Mouse (Mus musculus): ENCODE measurements at regions not wholly inside any gene's neighbourhood (a gene's known extent, or its start where the extent isn't known, plus 50 kb on each side); places are given as distances from the start of the nearest gene placed in this dataset.
A peak's percentile ranks its signal among the peaks of the same experiment; 100 is the strongest.

GRCm38 (mm10) chr8:10885452-10885851, 122.8 kb downstream of the Irs2 start:
- no peak overlapping the region for H3K4me2 ChIP-seq (replicated peaks; ENCODE audit: low read depth, low read length)
- no peaks in the 10 kb centered on the region for H3K36me3 ChIP-seq (ENCODE audit: control insufficient read depth, insufficient read depth, low read length)
- H3K27me3 ChIP-seq (ENCODE audit: control insufficient read depth, insufficient read depth, low read length): no peaks in the 10 kb centered on the region
- 97% methylated on average over 3 of the region's 3 CpGs for whole genome bisulfite sequencing
- no peak overlapping the region for H3K9ac ChIP-seq (replicated peaks; ENCODE audit: low read depth, low read length)
- ATAC-seq (ENCODE audit: insufficient number of reproducible peaks, insufficient read depth, low FRiP score, low read depth): no peak
- no peak overlapping the region for H3K27ac ChIP-seq (ENCODE audit: low read length)
- no peaks in the 10 kb centered on the region for H3K9me3 ChIP-seq (ENCODE audit: control insufficient read depth, low read depth, low read length)
- no peak overlapping the region for H3K4me3 ChIP-seq (ENCODE audit: low read depth, low read length)
- no peaks in the 10 kb centered on the region for H3K4me1 ChIP-seq (ENCODE audit: control insufficient read depth, insufficient read depth, low read length)

- Histone ChIP-seq H3K4me3 (ENCODE audit: low read depth, low read length) (no peak overlapping the region), H3K27ac (ENCODE audit: low read length) (no peak overlapping the region), H3K9me3 (ENCODE audit: control insufficient read depth, low read depth, low read length) (no peaks in the 10 kb centered on the region), H3K4me1 (ENCODE audit: control insufficient read depth, insufficient read depth, low read length) (no peaks in the 10 kb centered on the region), H3K27me3 (ENCODE audit: control insufficient read depth, insufficient read depth, low read length) (no peaks in the 10 kb centered on the region), H3K9ac (replicated peaks; ENCODE audit: low read depth, low read length) (no peak overlapping the region), H3K36me3 (ENCODE audit: control insufficient read depth, insufficient read depth, low read length) (no peaks in the 10 kb centered on the region), H3K4me2 (replicated peaks; ENCODE audit: low read depth, low read length) (no peak overlapping the region)
- WGBS: 60% methylated on average over 7 of the region's 7 CpGs
- no peak for ATAC-seq (ENCODE audit: insufficient number of reproducible peaks, insufficient read depth, low FRiP score, low read depth)
Measured at GRCm38 (mm10) chr8:10883418-10883817, 124.8 kb downstream of the Irs2 start.

GRCm38 (mm10) chr8:10882381-10882780, 125.9 kb downstream of the Irs2 start:
- H3K9me3 ChIP-seq (ENCODE audit: control insufficient read depth, low read depth, low read length): no peaks in the 10 kb centered on the region
- H3K4me3 ChIP-seq (ENCODE audit: low read depth, low read length): no peak overlapping the region
- no peak overlapping the region for H3K27ac ChIP-seq (ENCODE audit: low read length)
- no peak for ATAC-seq (ENCODE audit: insufficient number of reproducible peaks, insufficient read depth, low FRiP score, low read depth)
- no peak overlapping the region for H3K4me2 ChIP-seq (replicated peaks; ENCODE audit: low read depth, low read length)
- H3K4me1 ChIP-seq (ENCODE audit: control insufficient read depth, insufficient read depth, low read length): no peaks in the 10 kb centered on the region
- H3K9ac ChIP-seq (replicated peaks; ENCODE audit: low read depth, low read length): no peak overlapping the region
- no peaks in the 10 kb centered on the region for H3K36me3 ChIP-seq (ENCODE audit: control insufficient read depth, insufficient read depth, low read length)
- H3K27me3 ChIP-seq (ENCODE audit: control insufficient read depth, insufficient read depth, low read length): no peaks in the 10 kb centered on the region
- 64% methylated on average over 5 of the region's 5 CpGs for WGBS

GRCm38 (mm10) chr8:10879883-10880282, 128.4 kb downstream of the Irs2 start:
- no peak overlapping the region for H3K4me3 ChIP-seq (ENCODE audit: low read depth, low read length)
- no peaks in the 10 kb centered on the region for H3K9me3 ChIP-seq (ENCODE audit: control insufficient read depth, low read depth, low read length)
- no peak overlapping the region for H3K4me2 ChIP-seq (replicated peaks; ENCODE audit: low read depth, low read length)
- H3K4me1 ChIP-seq (ENCODE audit: control insufficient read depth, insufficient read depth, low read length): no peaks in the 10 kb centered on the region
- 69% methylated on average over 6 of the region's 6 CpGs for WGBS
- ATAC-seq (ENCODE audit: insufficient number of reproducible peaks, insufficient read depth, low FRiP score, low read depth): no peak
- H3K27ac ChIP-seq (ENCODE audit: low read length): no peak overlapping the region
- no peak overlapping the region for H3K9ac ChIP-seq (replicated peaks; ENCODE audit: low read depth, low read length)
- H3K27me3 ChIP-seq (ENCODE audit: control insufficient read depth, insufficient read depth, low read length): no peaks in the 10 kb centered on the region
- no peaks in the 10 kb centered on the region for H3K36me3 ChIP-seq (ENCODE audit: control insufficient read depth, insufficient read depth, low read length)

- ATAC-seq (ENCODE audit: insufficient number of reproducible peaks, insufficient read depth, low FRiP score, low read depth): peak; percentile 72
- H3K4me1 ChIP-seq (ENCODE audit: control insufficient read depth, insufficient read depth, low read length): no peaks in the 10 kb centered on the region
- no peaks in the 10 kb centered on the region for H3K27me3 ChIP-seq (ENCODE audit: control insufficient read depth, insufficient read depth, low read length)
- no peak overlapping the region for H3K4me2 ChIP-seq (replicated peaks; ENCODE audit: low read depth, low read length)
- H3K9ac ChIP-seq (replicated peaks; ENCODE audit: low read depth, low read length): no peak overlapping the region
- H3K36me3 ChIP-seq (ENCODE audit: control insufficient read depth, insufficient read depth, low read length): no peaks in the 10 kb centered on the region
- H3K9me3 ChIP-seq (ENCODE audit: control insufficient read depth, low read depth, low read length): no peaks in the 10 kb centered on the region
- no peak overlapping the region for H3K27ac ChIP-seq (ENCODE audit: low read length)
- H3K4me3 ChIP-seq (ENCODE audit: low read depth, low read length): no peak overlapping the region
- WGBS: 79% methylated on average over 10 of the region's 10 CpGs
Measured at GRCm38 (mm10) chr8:10879049-10879847, 129.0 kb downstream of the Irs2 start.

GRCm38 (mm10) chr8:10878371-10878770, 129.9 kb downstream of the Irs2 start:
- Histone ChIP-seq H3K9ac (replicated peaks; ENCODE audit: low read depth, low read length) (no peak overlapping the region), H3K27me3 (ENCODE audit: control insufficient read depth, insufficient read depth, low read length) (0 out of 2 replicates have a peak, but pooled peaks cover 3% of the 10 kb centered on the region), H3K27ac (ENCODE audit: low read length) (no peak overlapping the region), H3K4me3 (ENCODE audit: low read depth, low read length) (no peak overlapping the region), H3K36me3 (ENCODE audit: control insufficient read depth, insufficient read depth, low read length) (no peaks in the 10 kb centered on the region), H3K4me2 (replicated peaks; ENCODE audit: low read depth, low read length) (no peak overlapping the region), H3K9me3 (ENCODE audit: control insufficient read depth, low read depth, low read length) (no peaks in the 10 kb centered on the region), H3K4me1 (ENCODE audit: control insufficient read depth, insufficient read depth, low read length) (no peaks in the 10 kb centered on the region)
- WGBS: 82% methylated on average over 4 of the region's 4 CpGs
- ATAC-seq (ENCODE audit: insufficient number of reproducible peaks, insufficient read depth, low FRiP score, low read depth): no peak

GRCm38 (mm10) chr8:10875170-10875569, 133.1 kb downstream of the Irs2 start:
- Histone ChIP-seq H3K9me3 (ENCODE audit: control insufficient read depth, low read depth, low read length) (no peaks in the 10 kb centered on the region), H3K4me3 (ENCODE audit: low read depth, low read length) (no peak overlapping the region), H3K4me1 (ENCODE audit: control insufficient read depth, insufficient read depth, low read length) (no peaks in the 10 kb centered on the region), H3K36me3 (ENCODE audit: control insufficient read depth, insufficient read depth, low read length) (no peaks in the 10 kb centered on the region), H3K9ac (replicated peaks; ENCODE audit: low read depth, low read length) (no peak overlapping the region), H3K4me2 (replicated peaks; ENCODE audit: low read depth, low read length) (no peak overlapping the region), H3K27me3 (ENCODE audit: control insufficient read depth, insufficient read depth, low read length) (0 out of 2 replicates have a peak, but pooled peaks cover 3% of the 10 kb centered on the region), H3K27ac (ENCODE audit: low read length) (no peak overlapping the region)
- WGBS: 60% methylated on average over 6 of the region's 6 CpGs
- ATAC-seq (ENCODE audit: insufficient number of reproducible peaks, insufficient read depth, low FRiP score, low read depth): no peak

GRCm38 (mm10) chr8:10871451-10871850, 136.8 kb downstream of the Irs2 start:
- H3K4me3 ChIP-seq (ENCODE audit: low read depth, low read length): no peak overlapping the region
- ATAC-seq (ENCODE audit: insufficient number of reproducible peaks, insufficient read depth, low FRiP score, low read depth): no peak
- 74% methylated on average over 7 of the region's 7 CpGs for WGBS
- no peak overlapping the region for H3K27ac ChIP-seq (ENCODE audit: low read length)
- no peaks in the 10 kb centered on the region for H3K9me3 ChIP-seq (ENCODE audit: control insufficient read depth, low read depth, low read length)
- H3K27me3 ChIP-seq (ENCODE audit: control insufficient read depth, insufficient read depth, low read length): 0 out of 2 replicates have a peak, but pooled peaks cover 3% of the 10 kb centered on the region
- no peaks in the 10 kb centered on the region for H3K36me3 ChIP-seq (ENCODE audit: control insufficient read depth, insufficient read depth, low read length)
- no peaks in the 10 kb centered on the region for H3K4me1 ChIP-seq (ENCODE audit: control insufficient read depth, insufficient read depth, low read length)
- no peak overlapping the region for H3K4me2 ChIP-seq (replicated peaks; ENCODE audit: low read depth, low read length)
- H3K9ac ChIP-seq (replicated peaks; ENCODE audit: low read depth, low read length): no peak overlapping the region

Data from stomach, embryonic 14.5 days (tissue).